Mouse (Mus musculus): ENCODE results near the gene Fbxl15.

Fbxl15 gene

GRCm38 (mm10) chr19:46322996-46323572 is 4.9 kb upstream of the Fbxl15 start:
- DNase-seq (ENCODE audit: low read depth) = no peak

GRCm38 (mm10) chr19:46323716-46324115 is 4.3 kb upstream of the Fbxl15 start:
- no peak for DNase-seq (ENCODE audit: low read depth)

- no peak for DNase-seq (ENCODE audit: low read depth)
These were observed 3.6 kb upstream of the Fbxl15 start for GRCm38 (mm10) chr19:46324366-46324765.

GRCm38 (mm10) chr19:46324918-46325317 is 3.1 kb upstream of the Fbxl15 start:
- DNase-seq (ENCODE audit: low read depth) = no peak

- DNase-seq (ENCODE audit: low read depth) = no peak
These were observed 1.8 kb upstream of the Fbxl15 start for GRCm38 (mm10) chr19:46326019-46326755.

GRCm38 (mm10) chr19:46326756-46327305 is 1.2 kb upstream of the Fbxl15 start, which contains the start of gene Psd:
Gene Psd (minus strand): TSS chr19:46327156.
- DNase-seq (ENCODE audit: low read depth) = peak; percentile 78

GRCm38 (mm10) chr19:46327531-46328064 is 386 bp upstream of the Fbxl15 start:
- no peak for DNase-seq (ENCODE audit: low read depth)

- peak; percentile 46 for DNase-seq (ENCODE audit: low read depth)
These were observed 1.2 kb downstream of the Fbxl15 start for GRCm38 (mm10) chr19:46329031-46329641.

GRCm38 (mm10) chr19:46329951-46330350 is 2.0 kb downstream of the Fbxl15 start:
- peak; percentile 55 for DNase-seq (ENCODE audit: low read depth)

GRCm38 (mm10) chr19:46330696-46331095 is 2.7 kb downstream of the Fbxl15 start:
- no peak for DNase-seq (ENCODE audit: low read depth)

- no peak for DNase-seq (ENCODE audit: low read depth)
These were observed 3.3 kb downstream of the Fbxl15 start for GRCm38 (mm10) chr19:46331326-46331725.

- DNase-seq (ENCODE audit: low read depth) = no peak
These were observed 4.0 kb downstream of the Fbxl15 start for GRCm38 (mm10) chr19:46331936-46332335.

GRCm38 (mm10) chr19:46332721-46333339 is 4.8 kb downstream of the Fbxl15 start:
- DNase-seq (ENCODE audit: low read depth) = no peak

- no peak for DNase-seq (ENCODE audit: low read depth)
These were observed 5.9 kb downstream of the Fbxl15 start for GRCm38 (mm10) chr19:46333906-46334305.

- DNase-seq (ENCODE audit: low read depth) = no peak
These were observed 9.8 kb downstream of the Fbxl15 start for GRCm38 (mm10) chr19:46337719-46338330.

- peak; percentile 96 for DNase-seq (ENCODE audit: low read depth)
These were observed 10.4 kb downstream of the Fbxl15 start, which contains the start of gene Cuedc2 for GRCm38 (mm10) chr19:46338331-46338936. Gene Cuedc2 (minus strand): TSS chr19:46338702.

GRCm38 (mm10) chr19:46338942-46339286 is 10.9 kb downstream of the Fbxl15 start:
- DNase-seq (ENCODE audit: low read depth) = no peak

- DNase-seq (ENCODE audit: low read depth) = no peak
These were observed 11.4 kb downstream of the Fbxl15 start for GRCm38 (mm10) chr19:46339287-46339971.

- no peak for DNase-seq (ENCODE audit: low read depth)
These were observed 16.9 kb downstream of the Fbxl15 start for GRCm38 (mm10) chr19:46344710-46345419.

GRCm38 (mm10) chr19:46347146-46347545 is 19.2 kb downstream of the Fbxl15 start:
- DNase-seq (ENCODE audit: low read depth) = no peak
